Mouse (Mus musculus) myocyte (in vitro differentiated cells): Measurements from ENCODE around the gene Gon7.

Experiments
- CEBPB ChIP-seq: IDR thresholded peaks from 2 replicates; pipeline ENCODE4 v1.6.1; 2011; ENCODE audit warnings: mild to moderate bottlenecking, moderate library complexity; ENCODE audit not compliant: poor library complexity, insufficient read depth, severe bottlenecking
- POLR2A ChIP-seq: IDR thresholded peaks from one replicate; pipeline ENCODE4 v1.6.1; 2011; ENCODE audit warnings: low read depth, mild to moderate bottlenecking, control low read depth, moderate library complexity; ENCODE audit not compliant: insufficient read length
- TCF12 ChIP-seq: IDR thresholded peaks from one replicate; pipeline ENCODE4 v1.6.1; 2011; ENCODE audit warnings: mild to moderate bottlenecking, control low read depth; ENCODE audit not compliant: poor library complexity, insufficient read depth, severe bottlenecking
- USF1 ChIP-seq: IDR thresholded peaks from one replicate; pipeline ENCODE4 v1.6.1; 2011; ENCODE audit warnings: low read depth, mild to moderate bottlenecking, control low read depth, moderate library complexity

GRCm38 (mm10) chr12:102757055-102757688, 431 bp downstream of the Gon7 start:
- no peak for TF ChIP-seq POLR2A
- no peak for TF ChIP-seq CEBPB
- TF ChIP-seq USF1 = no peak
- TF ChIP-seq TCF12 = no peak
